ENCODE assay signal across 17 mouse cellular contexts in the genomic region with DNA sequence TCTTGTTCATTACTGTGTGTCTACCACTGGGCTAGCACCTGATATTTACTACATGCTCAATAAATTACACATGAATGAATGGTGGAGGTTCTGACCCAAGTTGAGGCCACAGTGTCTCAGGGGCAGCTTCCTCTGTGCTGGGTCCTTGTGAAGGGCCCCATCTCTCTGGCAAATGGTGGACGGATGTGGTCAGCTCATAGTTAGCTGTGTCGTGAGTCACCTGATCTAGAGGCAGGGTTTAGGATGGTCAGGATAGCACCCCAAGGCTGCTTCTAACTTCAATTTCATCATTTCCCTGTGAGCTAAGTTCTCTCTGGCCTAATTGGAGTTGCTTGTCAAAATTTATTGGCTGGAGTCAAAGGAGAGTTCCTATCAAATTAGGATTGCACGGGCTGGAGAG.
DNase-seq lines count a peak whose midpoint lies in the region; ATAC-seq lines count a peak whose summit lies in the region.
"Had no signal": no experiment of that assay in that cellular context is flagged by ENCODE, and none has a peak within 500 bp of the region (broad histone marks: within the 10 kb centered on the region; RNA-seq: fewer than 3 reads in every experiment).

No protein-coding gene starts in this region.

- H3K27me3 ChIP-seq in neural tube, embryonic 11.5 days (ENCODE audit: control insufficient read depth, insufficient read depth, low read length) = no peaks in the 10 kb centered on the region
- no peaks in the 10 kb centered on the region for H3K27me3 ChIP-seq in hindbrain, embryonic 16.5 days (replicated peaks; ENCODE audit: control insufficient read depth, insufficient read depth, low read length)
- no peaks in the 10 kb centered on the region for H3K27me3 ChIP-seq in midbrain, embryonic 15.5 days (replicated peaks)
- H3K27me3 ChIP-seq: liver, embryonic 12.5 days had no signal

- H3K9ac ChIP-seq in neural tube, embryonic 11.5 days (ENCODE audit: low read length) = no peak overlapping the region; the same call in 1 of the 2 replicates
- no peak overlapping the region for H3K9ac ChIP-seq in hindbrain, embryonic 16.5 days (ENCODE audit: low read depth, low read length)
- H3K9ac ChIP-seq in midbrain, embryonic 15.5 days = no peak overlapping the region; the same call in 1 of the 2 replicates
- H3K9ac ChIP-seq: liver, embryonic 12.5 days had no signal

- H3K36me3 ChIP-seq in neural tube, embryonic 11.5 days (ENCODE audit: control insufficient read depth, insufficient read depth, low read length) = no peaks in the 10 kb centered on the region
- H3K36me3 ChIP-seq in hindbrain, embryonic 16.5 days (ENCODE audit: control insufficient read depth, insufficient read depth, low read length) = no peaks in the 10 kb centered on the region
- no peaks in the 10 kb centered on the region for H3K36me3 ChIP-seq in midbrain, embryonic 15.5 days (replicated peaks)
- H3K36me3 ChIP-seq: embryonic facial prominence, embryonic 10.5 days; liver, embryonic 12.5 days had no signal

- H3K4me2 ChIP-seq in neural tube, embryonic 11.5 days (ENCODE audit: low read depth) = no peak overlapping the region
- H3K4me2 ChIP-seq in hindbrain, embryonic 16.5 days (ENCODE audit: low read length) = no peak overlapping the region
- no peak overlapping the region for H3K4me2 ChIP-seq in midbrain, embryonic 15.5 days
- H3K4me2 ChIP-seq: liver, embryonic 12.5 days had no signal

- no peaks in the 10 kb centered on the region for H3K9me3 ChIP-seq in neural tube, embryonic 11.5 days (ENCODE audit: control insufficient read depth, low read length)
- H3K9me3 ChIP-seq in hindbrain, embryonic 16.5 days (ENCODE audit: control insufficient read depth, low read length) = no peaks in the 10 kb centered on the region
- no peaks in the 10 kb centered on the region for H3K9me3 ChIP-seq in midbrain, embryonic 15.5 days
- H3K9me3 ChIP-seq: embryonic facial prominence, embryonic 10.5 days; liver, embryonic 12.5 days had no signal

- no peak overlapping the region for H3K4me3 ChIP-seq in neural tube, embryonic 11.5 days (ENCODE audit: low read depth, low read length)
- H3K4me3 ChIP-seq in hindbrain, embryonic 16.5 days (ENCODE audit: low read length) = no peak overlapping the region
- H3K4me3 ChIP-seq in midbrain, embryonic 15.5 days = no peak overlapping the region
- H3K4me3 ChIP-seq: embryonic facial prominence, embryonic 10.5 days; liver, embryonic 12.5 days had no signal

- H3K27ac ChIP-seq in neural tube, embryonic 11.5 days (ENCODE audit: low read depth, low read length) = peak overlapping the region; percentile 82
- H3K27ac ChIP-seq in hindbrain, embryonic 16.5 days (ENCODE audit: low read depth, low read length) = peak overlapping the region; percentile 13; the same call in 1 of the 2 replicates
- H3K27ac ChIP-seq in midbrain, embryonic 15.5 days = peak overlapping the region; percentile 70
- H3K27ac ChIP-seq: liver, embryonic 12.5 days had no signal

- WGBS in neural tube, embryonic 11.5 days = 52% methylated on average over 3 of the region's 3 CpGs
- 61% methylated on average over 3 of the region's 3 CpGs for WGBS in hindbrain, embryonic 16.5 days
- 49% methylated on average over 3 of the region's 3 CpGs for WGBS in midbrain, embryonic 15.5 days

- DNase-seq in neural tube, embryonic 11.5 days (ENCODE audit: low spot score) = peak; percentile 20
- no peak for DNase-seq in neural tube, embryonic 10.5 days (ENCODE audit: extremely low spot score, low spot score)
- DNase-seq in ovary, postnatal 10 days (ENCODE audit: low spot score) = no peak
- DNase-seq in layer of hippocampus, adult 9-10 months (ENCODE audit: low spot score) = no peak
- no peak for DNase-seq in gastrocnemius, postnatal 25 days
- DNase-seq: cerebellum, postnatal 14 days; heart, adult 18-20 months; lung, postnatal 10 days; right cerebral cortex, adult 18-20 months; spleen, adult 18-20 months; thymus, postnatal 14 days had no signal

- peak; percentile 43; the same call in 1 of the 2 replicates for ATAC-seq in neural tube, embryonic 11.5 days (ENCODE audit: insufficient read depth, low FRiP score, low TSS enrichment)
- no peak for ATAC-seq in hindbrain, embryonic 16.5 days
- ATAC-seq in midbrain, embryonic 15.5 days (replicated peaks) = peak; percentile 56; the same call in 1 of the 2 replicates
- ATAC-seq in erythroblast, adult 5-6 weeks (replicated peaks; ENCODE audit: low FRiP score, poor library complexity, severe bottlenecking) = no peak
- ATAC-seq: liver, embryonic 12.5 days; Patski had no signal

- H3K4me1 ChIP-seq in neural tube, embryonic 11.5 days (ENCODE audit: control insufficient read depth, insufficient read depth, low read length) = peaks cover 15% of the 10 kb centered on the region
- H3K4me1 ChIP-seq in hindbrain, embryonic 16.5 days (ENCODE audit: control insufficient read depth, insufficient read depth, low read depth, low read length) = peaks cover 8% of the 10 kb centered on the region; the same call in 1 of the 2 replicates
- H3K4me1 ChIP-seq in midbrain, embryonic 15.5 days = peaks cover 10% of the 10 kb centered on the region

Comparison
In these comparisons a context has a peak if more than half of its experiments do, and no peak if none do; other contexts are left out.
1. ATAC-seq: peak in neural tube, embryonic 11.5 days (single experiment) and midbrain, embryonic 15.5 days (single experiment); none in hindbrain, embryonic 16.5 days (single experiment) and erythroblast, adult 5-6 weeks (single experiment).
2. H3K27ac ChIP-seq: peak in every context shown above with its lines; median percentile 82 in neural tube, embryonic 11.5 days; 70 in midbrain, embryonic 15.5 days; 13 in hindbrain, embryonic 16.5 days.